Mouse (Mus musculus) mature B cell (primary cell): ENCODE results near the gene Agfg2.
"Not testable (repeated sequence)": the region's sequence is repeated elsewhere in the genome, so short reads cannot be mapped to it uniquely, and the experiment has no call there.

Experiments
- in situ Hi-C: fragments of 300-500 bp; cut with MboI; formaldehyde crosslinking; loops from 2 replicates; pipeline ENCODE4 v1.14.3; 2019

The Agfg2 gene

GRCm38 (mm10) chr5:137684294-137685123 is at the start of gene Agfg2:
Gene Agfg2, minus strand, starts transcription at chr5:137684726.
- in situ Hi-C loops, result no loop called here

DNA sequence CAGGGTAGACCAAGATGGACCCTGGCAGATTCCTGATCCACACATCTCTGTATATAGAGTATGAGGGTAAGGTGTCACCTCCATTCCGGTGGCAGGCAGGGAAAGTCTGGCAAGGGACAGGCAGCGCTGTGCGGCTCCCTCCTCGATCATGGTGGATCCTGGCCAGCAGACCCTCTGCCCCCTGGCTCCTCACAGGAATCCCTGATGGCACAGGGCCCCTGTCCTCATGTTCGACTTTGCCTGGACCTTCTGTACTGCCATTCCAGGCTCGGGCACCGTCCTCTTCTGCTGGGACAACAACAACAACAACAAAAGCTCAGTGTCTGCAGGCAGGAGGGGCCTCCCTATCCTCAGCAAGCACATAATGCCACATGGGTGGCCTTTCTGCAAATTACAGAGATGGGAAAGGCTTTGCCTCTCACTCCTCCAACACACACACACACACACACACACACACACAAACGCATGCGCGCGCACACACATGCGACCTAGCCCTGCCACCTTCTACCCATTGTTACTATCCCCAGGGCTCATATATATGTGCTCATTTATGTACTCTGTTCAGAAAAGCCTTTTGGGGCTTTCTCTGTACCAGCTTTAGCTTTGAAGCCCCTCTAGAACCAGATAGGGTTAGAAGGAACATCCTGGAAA is 49.2 kb upstream of the Agfg2 start:
- in situ Hi-C loops, result no loop called here

- in situ Hi-C loops, result no loop called here
Measured at GRCm38 (mm10) chr5:137726767-137727166, 42.2 kb upstream of the Agfg2 start.

GRCm38 (mm10) chr5:137723840-137724239 is 39.3 kb upstream of the Agfg2 start:
- in situ Hi-C loops, result no loop called here

- in situ Hi-C loops, result not testable (repeated sequence)
Measured at GRCm38 (mm10) chr5:137720558-137721164, 36.1 kb upstream of the Agfg2 start.

DNA sequence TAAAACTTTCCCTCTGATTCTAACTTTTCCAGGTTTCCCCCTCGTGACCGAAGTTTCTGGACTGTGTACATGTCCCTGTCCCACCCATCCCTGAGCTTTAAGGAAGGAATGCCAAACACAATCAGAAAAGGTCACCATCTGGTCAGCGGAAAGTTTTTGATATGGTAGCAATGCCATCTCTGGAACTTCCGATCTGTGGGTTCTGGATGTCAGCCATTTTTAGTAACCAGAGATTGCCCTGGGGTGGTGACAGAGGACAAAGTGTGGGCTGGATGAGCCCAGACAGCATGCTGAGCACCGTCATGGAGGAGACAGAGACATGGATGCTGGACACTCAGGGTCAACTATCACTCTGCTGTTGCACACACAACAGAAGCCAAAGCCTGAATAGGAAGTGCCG is 34.6 kb upstream of the Agfg2 start:
- in situ Hi-C loops, result no loop called here

DNA sequence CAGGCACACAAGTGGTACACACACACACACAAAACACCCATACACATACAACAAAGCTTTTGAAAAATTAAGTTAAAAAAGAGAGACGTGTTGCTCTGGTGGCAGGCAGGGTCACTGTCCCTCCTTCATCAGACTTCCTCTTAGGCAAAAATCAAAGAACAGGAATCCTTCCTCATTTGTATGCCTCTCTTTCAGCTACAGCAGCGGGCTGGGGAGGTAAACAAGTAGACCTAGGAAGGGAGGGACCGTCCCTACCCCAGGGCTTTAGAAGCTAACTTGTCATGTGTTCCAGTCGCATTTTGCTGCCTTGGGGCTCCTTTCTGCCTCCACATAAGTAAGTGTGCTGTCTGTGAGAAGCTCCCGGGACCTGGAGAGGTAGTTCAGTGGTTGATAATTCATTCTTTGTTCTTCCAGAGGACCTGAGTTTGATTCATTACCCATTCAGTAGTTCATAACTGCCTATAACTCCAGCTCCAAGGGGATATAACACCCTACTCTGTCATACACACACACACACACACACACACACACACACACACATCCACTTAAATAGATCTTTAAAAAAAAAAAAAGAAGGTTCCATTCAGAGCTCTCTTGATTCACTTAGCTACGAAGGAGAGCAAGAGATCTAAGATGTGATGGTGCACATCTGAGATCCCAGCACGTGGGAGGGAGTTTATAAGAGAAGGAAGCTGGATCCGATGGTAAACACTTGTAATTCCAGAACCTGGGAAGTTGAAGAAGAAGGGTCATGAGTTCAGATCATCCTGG is 33.7 kb upstream of the Agfg2 start:
- in situ Hi-C loops, result no loop called here

GRCm38 (mm10) chr5:137715685-137716084 is 31.2 kb upstream of the Agfg2 start:
- in situ Hi-C loops, result no loop called here

GRCm38 (mm10) chr5:137713454-137713853 is 28.9 kb upstream of the Agfg2 start:
- in situ Hi-C loops, result no loop called here

GRCm38 (mm10) chr5:137706913-137707633 is 22.5 kb upstream of the Agfg2 start:
- in situ Hi-C loops, result no loop called here

DNA sequence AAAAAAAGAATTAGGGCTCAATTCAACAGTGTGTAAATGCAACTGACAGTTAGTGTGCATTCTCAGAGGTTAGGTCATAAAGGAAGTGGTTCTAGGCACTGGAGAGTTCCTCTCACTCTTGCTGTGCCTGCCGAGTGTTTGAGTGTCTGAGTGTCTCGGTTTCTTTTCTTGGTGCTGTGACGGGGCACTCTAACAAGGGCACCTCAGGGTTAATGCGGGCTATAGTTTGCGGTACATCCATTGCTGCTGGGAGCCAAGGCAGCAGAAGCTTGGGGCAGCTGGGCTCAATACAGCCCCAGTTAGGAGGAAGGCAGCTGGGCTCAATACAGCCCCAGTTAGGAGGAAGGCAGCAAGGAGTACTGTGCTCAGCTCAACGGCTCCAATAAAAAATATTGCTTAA is 20.7 kb upstream of the Agfg2 start:
- in situ Hi-C loops, result no loop called here

- in situ Hi-C loops, result no loop called here
Measured at GRCm38 (mm10) chr5:137699850-137700249, 15.3 kb upstream of the Agfg2 start.

DNA sequence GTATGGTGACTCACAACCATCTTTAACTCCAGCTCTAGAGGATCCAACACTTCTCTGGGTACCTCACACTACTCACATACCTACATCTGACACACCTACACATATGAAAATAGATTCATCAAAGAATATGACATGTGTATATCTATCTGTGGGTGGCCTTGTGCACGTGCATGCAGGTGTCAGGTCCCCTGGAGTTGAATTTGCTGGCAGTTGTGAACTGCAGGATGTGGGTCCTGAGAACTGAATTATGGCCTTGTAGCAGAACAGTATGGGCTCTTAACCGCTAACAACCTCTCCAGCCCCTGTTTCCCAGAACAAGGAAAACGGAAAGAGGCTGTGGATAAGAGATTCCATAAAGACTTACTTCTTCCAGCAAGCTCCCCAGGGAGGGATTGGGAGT is 14.6 kb upstream of the Agfg2 start:
- in situ Hi-C loops, result no loop called here

DNA sequence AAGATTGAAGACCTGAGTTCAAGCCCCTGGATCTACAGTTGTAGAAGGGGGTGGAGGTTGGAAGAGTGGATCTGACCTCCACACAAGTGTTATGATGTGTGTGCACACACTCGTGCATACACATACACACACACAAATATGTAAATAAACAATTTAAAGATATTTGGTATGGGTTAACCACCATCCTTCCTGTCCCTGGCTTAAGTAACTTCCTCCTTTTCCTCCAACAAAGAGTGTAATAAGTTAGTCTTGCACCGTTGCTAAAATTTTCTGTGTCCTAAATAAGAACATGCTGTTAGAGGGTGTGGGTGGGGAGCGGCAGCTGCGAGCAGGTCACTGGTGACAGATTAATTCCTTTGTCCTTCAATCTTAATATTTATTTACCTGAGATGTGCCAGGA is 11.4 kb upstream of the Agfg2 start:
- in situ Hi-C loops, result no loop called here

- in situ Hi-C loops, result no loop called here
Measured at GRCm38 (mm10) chr5:137694796-137695195, 10.3 kb upstream of the Agfg2 start.

- in situ Hi-C loops, result no loop called here
Measured at GRCm38 (mm10) chr5:137691881-137692280, 7.4 kb upstream of the Agfg2 start.

GRCm38 (mm10) chr5:137690531-137690930 is 6.0 kb upstream of the Agfg2 start:
- in situ Hi-C loops, result no loop called here

DNA sequence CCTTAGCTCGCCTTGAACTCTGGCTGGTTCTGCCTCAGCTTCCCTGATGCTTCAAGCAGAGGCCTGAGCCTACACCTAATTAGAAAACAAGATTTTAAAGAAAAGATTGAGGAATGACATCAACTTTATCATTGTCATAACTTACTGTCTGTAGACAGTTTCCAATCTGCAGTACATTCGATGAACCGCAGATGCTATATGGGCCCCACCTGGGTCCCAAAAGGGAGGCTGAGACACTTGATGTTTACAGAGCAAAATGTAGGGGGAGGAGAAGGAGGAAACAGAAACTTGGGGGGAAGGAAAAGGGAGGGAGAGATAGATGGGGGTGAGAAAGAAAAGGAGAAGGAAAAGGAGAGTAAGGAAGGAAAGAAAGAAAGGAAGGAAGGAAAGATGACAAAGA is 5.4 kb upstream of the Agfg2 start:
- in situ Hi-C loops, result no loop called here

DNA sequence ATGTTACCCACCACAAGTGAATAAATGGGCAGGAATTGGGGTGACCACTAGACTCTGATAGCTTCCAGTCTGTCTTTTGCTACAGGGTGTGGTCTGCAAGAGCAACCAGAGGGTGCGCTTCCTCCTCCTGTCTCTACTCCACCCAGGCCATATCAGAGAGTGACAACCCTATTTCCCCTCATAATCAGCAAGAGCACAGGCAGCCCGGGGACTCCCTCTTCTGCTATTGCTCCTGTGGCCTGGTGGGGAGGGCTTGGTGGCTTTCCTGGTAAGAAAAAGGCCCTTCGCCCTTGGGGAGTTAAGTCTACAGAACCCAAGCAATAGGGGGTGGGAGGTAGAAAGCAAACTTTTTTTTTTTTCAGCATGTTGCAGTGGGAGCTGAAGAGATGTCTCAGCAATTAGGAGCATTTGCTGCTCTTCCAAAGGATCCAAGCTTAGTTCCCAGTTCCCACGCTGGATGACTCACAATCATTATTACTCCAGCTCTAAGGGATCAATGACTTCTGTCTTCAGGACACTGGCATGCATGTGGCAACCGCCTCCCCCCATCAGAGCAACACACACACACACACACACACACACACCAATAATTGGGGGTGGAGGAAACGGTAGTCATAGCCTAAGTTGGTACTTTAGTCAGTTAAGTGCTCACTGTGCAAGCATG is 1.7 kb upstream of the Agfg2 start:
- in situ Hi-C loops, result no loop called here

GRCm38 (mm10) chr5:137685653-137686052 is 1.1 kb upstream of the Agfg2 start:
- in situ Hi-C loops, result no loop called here
